Mouse (Mus musculus): Measurements from ENCODE around the gene Cnih3.

Gene Cnih3

DNA sequence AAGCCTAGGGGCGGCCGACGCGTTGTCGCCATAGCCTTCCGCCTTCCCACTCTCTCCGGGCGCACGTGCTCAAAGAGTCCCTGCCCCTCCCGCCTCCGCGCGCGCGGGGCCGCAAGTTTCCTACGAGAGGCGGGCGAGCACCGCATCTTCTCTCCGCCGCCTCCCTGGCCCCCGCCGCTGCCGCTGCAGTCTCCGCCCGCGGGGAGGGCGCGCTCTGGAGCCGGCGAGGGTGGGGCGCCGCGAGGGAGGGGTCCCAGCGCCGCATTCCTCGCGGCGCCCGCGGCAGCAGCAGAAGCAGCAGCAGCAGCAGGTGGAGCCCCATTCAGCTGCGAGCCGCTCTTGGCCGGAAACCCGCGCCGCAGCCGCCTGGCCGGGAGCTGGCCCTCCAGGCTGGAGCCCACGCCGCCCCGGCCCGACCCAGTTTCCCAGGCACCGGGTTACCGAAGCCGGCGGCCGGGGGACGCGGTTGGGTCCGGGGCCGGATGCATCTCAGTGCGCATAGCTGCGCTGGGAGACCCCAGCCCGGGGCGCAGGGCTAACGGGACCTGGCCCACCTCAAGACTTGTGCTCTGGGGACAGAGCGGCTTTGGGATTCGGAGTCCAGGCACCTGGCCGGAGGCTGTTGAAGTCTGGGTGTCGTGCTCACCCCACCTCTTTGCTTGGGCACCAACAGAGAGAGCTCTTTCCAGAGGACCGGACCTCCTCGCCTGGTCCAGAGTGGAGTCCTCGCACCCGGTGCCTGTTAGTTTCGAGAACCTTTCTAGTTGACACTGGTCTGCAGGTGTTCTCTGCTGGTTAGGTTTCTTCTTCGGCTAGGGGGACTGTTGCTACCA, at the start of gene Cnih3:
TSS of gene Cnih3 (plus strand) at position 262 of the 833 bp plus-strand sequence.
- DNase-seq (ENCODE audit: low read depth, low spot score) = peak; percentile 21

DNA sequence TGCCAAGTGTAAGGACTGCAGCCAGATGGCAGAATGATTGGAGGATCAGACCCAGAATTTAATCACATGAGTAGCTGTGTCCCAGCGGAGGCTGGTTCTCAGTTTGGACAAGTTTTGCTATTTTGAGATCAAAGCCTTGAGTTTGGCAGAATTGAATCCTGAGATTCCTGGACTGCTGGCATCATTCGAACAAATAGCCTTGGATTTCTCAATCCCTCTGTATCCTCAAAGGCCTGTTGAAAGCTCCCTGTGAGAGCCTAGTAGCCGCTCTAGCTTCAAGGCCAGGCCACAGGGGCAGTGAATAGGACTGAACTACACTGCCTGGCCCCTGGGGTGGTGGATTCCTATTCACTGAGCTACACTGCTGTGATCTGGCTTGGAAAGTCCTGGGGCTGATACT, 44.4 kb upstream of the Cnih3 start:
- no peak for DNase-seq (ENCODE audit: low read depth, low spot score)

- no peak for DNase-seq (ENCODE audit: low read depth, low spot score)
Observed at GRCm38 (mm10) chr1:181310712-181311111, 41.7 kb upstream of the Cnih3 start.

- DNase-seq (ENCODE audit: low read depth, low spot score) = no peak
Observed at GRCm38 (mm10) chr1:181312115-181313045, 40.0 kb upstream of the Cnih3 start.

DNA sequence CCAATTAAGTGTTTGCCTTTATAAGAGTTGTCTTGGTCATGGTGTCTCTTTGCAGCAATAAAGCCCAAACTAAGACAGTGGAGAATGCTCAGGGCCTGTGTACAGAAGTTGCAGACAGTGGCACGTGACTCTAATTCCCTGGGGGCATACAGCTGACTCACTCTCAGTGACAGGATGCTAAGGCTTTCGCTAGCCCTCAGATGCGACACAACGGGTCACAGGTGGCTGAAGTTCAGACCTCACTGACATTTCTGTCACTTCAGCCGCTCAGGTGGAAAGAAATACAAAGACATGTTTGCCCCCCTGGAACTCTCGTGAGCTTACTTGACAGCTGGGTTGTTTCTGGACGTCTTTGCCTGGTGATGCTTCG, 39.4 kb upstream of the Cnih3 start:
- no peak for DNase-seq (ENCODE audit: low read depth, low spot score)

DNA sequence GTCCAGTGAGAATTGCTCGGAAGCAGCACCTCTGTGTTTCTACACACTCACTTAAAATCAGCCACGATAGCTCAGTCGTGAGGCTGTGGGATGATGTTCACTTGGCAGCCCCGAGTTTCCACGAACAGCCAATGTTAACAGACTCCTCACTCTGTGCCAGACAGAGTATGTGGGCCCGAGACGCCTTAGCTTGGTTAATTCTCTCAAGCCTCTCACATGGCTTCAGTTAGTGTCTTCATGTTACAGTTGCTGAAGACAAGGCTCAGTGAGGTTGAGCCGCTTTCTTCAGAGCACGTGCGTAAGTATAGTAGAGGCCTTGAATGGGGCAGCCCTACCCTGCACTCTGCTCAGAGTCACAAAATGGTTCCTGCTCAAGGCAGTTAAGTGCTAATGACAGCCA, 38.1 kb upstream of the Cnih3 start:
- no peak for DNase-seq (ENCODE audit: low read depth, low spot score)

GRCm38 (mm10) chr1:181315350-181315749, 37.1 kb upstream of the Cnih3 start:
- DNase-seq (ENCODE audit: low read depth, low spot score) = no peak

GRCm38 (mm10) chr1:181316571-181316970, 35.9 kb upstream of the Cnih3 start:
- no peak for DNase-seq (ENCODE audit: low read depth, low spot score)

GRCm38 (mm10) chr1:181319466-181319865, 33.0 kb upstream of the Cnih3 start:
- DNase-seq (ENCODE audit: low read depth, low spot score) = no peak

DNA sequence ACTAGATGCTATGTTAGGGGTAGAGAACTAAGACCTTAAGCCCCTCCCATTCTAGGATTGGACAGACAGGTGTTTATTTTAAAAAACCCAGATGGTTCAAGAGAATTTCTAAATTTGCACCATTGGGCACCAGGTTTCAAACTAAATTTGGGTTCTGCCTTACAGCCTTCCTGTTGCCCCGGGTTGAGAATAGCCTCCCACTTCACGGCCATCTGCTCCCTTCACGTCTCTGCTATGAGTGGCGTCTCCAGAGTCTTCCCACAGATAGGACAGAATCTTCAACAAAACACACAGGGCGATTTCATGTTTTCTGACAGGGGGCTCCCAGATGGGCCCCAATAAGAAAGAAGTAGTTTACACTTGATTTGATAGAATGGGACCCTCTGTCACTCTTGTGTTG, 31.3 kb upstream of the Cnih3 start:
- no peak for DNase-seq (ENCODE audit: low read depth, low spot score)

- DNase-seq (ENCODE audit: low read depth, low spot score) = no peak
Observed at GRCm38 (mm10) chr1:181323134-181323533, 29.3 kb upstream of the Cnih3 start.

GRCm38 (mm10) chr1:181327137-181327536, 25.3 kb upstream of the Cnih3 start:
- DNase-seq (ENCODE audit: low read depth, low spot score) = no peak

DNA sequence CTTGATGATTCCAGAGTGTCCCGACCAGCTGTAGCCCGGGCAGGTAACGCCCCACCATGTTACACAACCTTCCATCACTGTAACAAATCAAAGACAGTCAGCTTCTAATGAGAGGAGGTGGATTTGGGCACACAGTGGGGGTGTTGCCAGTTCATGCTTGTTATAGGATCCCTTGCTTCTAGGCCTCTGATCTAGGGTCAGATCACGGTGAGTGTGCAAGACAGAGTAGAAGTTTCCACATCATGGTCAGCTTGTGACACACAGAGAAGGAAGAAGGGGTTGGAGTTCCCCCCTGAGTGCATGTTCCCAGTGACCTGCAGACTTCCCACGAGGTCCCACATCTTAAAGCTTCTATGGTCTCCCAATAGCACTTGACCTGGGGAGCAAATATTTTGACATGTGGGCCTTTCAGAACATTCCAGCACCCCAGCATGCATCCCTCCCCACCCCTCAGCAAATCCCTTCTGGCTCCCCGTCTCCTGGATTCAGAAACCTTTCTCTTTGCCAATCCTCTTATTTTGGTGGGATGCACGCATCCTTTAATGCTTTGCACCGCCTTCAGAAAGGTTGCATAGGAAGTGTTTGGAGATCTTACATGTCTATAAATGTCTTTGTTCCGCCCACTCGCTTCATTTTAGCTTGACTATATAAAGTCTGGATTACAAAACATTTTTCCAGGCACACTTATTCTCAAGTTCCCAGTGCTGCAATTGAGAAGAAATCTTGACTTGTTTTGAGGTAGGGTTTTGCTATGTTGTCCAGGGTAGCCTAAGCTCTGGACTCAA, 24.6 kb upstream of the Cnih3 start:
- DNase-seq (ENCODE audit: low read depth, low spot score) = no peak

GRCm38 (mm10) chr1:181329110-181329509, 23.3 kb upstream of the Cnih3 start:
- DNase-seq (ENCODE audit: low read depth, low spot score) = no peak

GRCm38 (mm10) chr1:181332597-181332996, 19.8 kb upstream of the Cnih3 start:
- no peak for DNase-seq (ENCODE audit: low read depth, low spot score)

- no peak for DNase-seq (ENCODE audit: low read depth, low spot score)
Observed at GRCm38 (mm10) chr1:181334329-181335018, 18.0 kb upstream of the Cnih3 start.

DNA sequence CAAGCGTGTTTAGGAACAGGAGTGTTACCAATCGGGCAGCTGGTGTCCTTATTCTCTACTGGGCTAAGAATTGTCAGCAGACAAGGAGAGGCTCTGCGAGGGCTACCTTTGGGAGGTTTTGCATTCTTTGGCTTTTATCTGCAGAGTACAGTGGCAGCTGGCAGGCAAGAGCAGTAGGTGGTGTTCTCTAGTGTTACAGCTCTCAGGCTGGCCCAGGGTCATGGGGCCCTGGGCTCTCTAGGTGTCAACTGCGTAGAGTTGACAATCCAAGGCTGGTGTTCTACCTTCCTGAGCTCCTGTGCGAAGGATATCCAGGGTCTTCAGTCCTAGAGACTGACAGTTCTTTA, 17.4 kb upstream of the Cnih3 start:
- no peak for DNase-seq (ENCODE audit: low read depth, low spot score)

- DNase-seq (ENCODE audit: low read depth, low spot score) = no peak
Observed at GRCm38 (mm10) chr1:181335388-181335787, 17.0 kb upstream of the Cnih3 start.

DNA sequence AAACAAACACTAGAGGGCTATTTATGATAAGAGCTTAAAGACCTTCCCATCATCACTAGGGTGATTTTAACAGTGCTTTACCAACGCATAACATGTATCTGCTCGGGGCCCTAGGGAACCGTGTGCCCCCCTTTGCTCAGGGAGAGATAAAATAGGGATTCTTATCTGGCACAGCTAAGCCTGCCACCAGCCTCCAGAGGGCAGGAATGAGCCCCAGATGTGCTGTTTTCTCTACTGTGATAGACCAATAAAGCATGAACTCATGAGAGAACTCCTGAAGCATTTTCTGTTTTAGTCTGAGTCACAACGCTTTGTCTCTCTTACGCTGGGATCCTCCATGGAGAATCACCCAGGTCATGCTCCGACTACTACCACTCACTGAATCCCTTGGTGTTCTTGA, 15.6 kb upstream of the Cnih3 start:
- DNase-seq (ENCODE audit: low read depth, low spot score) = no peak

- no peak for DNase-seq (ENCODE audit: low read depth, low spot score)
Observed at GRCm38 (mm10) chr1:181339106-181339505, 13.3 kb upstream of the Cnih3 start.

- DNase-seq (ENCODE audit: low read depth, low spot score) = no peak
Observed at GRCm38 (mm10) chr1:181345547-181345946, 6.9 kb upstream of the Cnih3 start.

GRCm38 (mm10) chr1:181352043-181352366, 423 bp upstream of the Cnih3 start:
- DNase-seq (ENCODE audit: low read depth, low spot score) = no peak
